Mouse (Mus musculus): Measurements from ENCODE around the gene Dytn.
"Not testable (repeated sequence)": the region's sequence is repeated elsewhere in the genome, so short reads cannot be mapped to it uniquely, and the experiment has no call there.

Dytn gene

DNA sequence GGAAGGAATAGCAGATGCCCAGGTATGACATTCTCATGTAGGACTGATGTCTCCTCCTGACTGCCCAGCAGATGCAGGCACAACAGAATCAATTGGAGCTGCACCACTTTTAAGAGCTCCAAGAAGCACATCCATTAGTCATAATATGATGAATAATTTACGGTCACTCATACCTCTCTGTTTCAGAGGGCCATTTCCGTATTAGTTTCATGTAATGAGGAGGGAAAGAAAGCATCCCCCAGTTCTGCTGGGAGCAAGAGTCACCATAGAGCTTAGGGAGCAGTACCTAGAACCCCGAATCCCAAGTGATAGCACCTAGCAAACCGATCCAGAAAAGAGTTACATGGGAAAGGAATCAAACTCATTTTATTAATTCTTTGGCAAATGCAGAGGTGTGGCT is at the start of gene Dytn:
TSS of gene Dytn (minus strand) at position 101 of the 400 bp plus-strand sequence.
- DNase-seq (ENCODE audit: low read depth): no peak

DNA sequence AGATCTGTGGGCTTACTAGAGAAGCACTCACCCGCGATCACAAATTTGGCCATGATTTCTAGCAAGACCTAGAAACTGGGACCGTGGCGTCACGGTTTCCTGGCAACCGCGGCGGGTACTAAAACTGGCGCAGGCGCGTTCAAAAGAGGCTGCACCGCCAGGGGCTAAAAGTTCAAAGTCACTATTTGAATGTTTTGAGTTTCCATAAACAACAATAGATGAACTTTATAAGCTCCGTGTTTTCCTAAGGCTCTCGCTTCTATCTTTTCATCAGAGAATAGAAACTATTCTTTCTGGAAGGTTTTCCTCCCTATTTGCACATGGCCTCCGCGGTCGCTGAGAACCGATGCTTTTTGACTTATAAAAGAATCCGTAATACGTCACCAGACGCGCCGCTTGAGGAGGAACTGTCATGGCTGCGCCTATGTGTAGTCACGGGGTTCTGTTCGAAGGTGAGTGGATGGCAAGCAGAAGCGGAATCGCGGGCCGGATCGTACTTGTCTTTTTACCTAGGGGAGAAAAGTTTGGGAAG is 43.6 kb upstream of the Dytn start, which contains the start of the genes Mdh1b and Fastkd2:
TSS of gene Mdh1b (minus strand) at position 79 of the 532 bp plus-strand sequence.
TSS of gene Fastkd2 (plus strand) at position 375 of the 532 bp plus-strand sequence.
- peak; percentile 90 for DNase-seq (ENCODE audit: low read depth)

DNA sequence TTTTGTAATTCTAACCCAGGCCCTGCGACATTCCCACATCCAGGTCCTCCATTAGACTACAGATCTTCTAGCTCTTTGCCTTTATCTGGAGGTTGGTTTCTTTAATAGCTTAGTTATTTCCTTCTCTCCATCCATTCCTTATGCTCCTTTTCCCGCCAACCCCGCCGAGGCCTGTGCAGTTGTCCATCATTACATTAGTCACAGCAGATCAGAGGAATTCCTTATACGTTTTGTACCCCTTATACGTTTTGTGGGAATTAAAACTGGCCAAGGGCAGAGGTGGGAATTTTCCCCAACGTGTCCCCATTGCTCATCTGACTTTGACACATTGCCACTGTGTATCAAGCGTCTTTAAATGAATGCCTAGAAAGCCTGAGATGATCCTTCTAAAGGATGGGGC is 43.1 kb upstream of the Dytn start:
- DNase-seq (ENCODE audit: low read depth): no peak

DNA sequence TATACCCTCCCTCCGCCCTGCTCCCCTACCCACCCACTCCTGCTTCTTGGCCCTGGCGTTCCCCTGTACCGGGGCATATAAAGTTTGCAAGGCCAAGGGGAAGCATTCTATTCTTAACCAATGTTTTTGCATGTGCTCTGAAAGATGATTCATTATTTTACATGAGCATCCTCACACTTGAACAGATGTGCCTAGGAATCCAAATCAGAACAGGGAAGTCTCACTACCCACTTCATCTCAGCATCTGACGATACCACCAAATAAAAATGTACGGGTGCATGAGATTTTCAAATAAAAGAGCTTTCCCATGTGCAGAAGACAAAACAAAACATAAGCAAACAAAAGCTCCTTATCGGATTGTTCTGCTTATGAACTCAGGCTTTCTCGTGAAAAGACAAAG is 33.4 kb upstream of the Dytn start:
- DNase-seq (ENCODE audit: low read depth): no peak

DNA sequence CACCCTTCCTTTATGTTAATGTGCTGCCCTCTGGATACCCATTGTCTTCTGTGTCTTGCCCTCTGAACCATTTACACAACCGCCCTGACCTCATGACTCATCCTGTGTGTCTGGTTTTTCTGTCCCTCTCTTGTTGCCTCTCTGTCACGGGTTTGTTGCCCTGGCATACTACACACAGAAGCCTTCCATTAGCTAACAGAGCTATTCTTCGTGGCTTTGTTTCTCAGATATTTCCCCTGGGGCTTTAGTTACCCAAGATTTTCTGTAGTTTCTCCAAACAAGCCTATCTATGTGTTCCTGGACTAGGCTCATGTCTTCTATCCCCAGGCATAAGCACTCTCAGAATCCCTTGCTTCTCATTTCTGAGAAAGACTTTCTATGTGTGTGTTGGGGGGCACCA is 22.1 kb upstream of the Dytn start:
- DNase-seq (ENCODE audit: low read depth): no peak

DNA sequence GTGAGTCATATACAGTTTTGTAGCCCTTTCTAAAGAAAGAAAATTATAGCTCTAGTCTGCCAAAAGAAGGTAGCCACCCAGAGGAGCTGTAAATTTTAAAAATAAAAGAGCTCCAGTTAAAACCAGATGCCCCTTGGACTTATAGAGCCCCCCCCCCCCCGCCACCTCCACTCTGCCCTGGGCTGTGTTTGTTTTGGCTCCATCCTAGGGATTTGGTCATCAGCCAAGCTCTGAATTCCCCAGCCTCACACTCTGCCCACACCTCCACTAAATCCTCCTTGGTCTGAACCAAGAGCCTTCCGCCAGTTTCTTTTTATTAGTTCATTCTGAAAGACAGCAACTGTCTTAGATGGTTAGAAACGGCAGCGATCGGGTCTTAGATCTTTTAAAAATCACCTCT is 19.0 kb upstream of the Dytn start:
- no peak for DNase-seq (ENCODE audit: low read depth)

DNA sequence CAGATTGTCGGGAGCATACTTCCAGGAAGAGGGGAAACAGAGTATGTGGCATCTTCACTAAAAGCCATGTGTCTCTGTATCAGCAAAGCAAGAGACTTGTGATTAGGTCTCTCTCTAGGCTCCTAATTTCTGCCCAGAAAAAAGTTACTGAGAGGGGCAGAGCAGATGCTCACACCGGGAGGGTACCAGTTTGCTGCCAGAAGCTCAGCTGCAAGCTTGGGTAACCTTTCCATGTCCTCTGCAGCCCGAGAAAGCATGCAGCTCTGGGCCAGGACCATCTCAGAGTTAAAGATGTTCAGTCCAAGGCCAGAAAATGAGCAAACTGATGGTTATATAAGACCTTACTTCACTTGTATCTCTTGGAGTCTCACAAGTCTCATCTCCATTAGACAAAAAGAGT is 10.1 kb upstream of the Dytn start:
- no peak for DNase-seq (ENCODE audit: low read depth)

DNA sequence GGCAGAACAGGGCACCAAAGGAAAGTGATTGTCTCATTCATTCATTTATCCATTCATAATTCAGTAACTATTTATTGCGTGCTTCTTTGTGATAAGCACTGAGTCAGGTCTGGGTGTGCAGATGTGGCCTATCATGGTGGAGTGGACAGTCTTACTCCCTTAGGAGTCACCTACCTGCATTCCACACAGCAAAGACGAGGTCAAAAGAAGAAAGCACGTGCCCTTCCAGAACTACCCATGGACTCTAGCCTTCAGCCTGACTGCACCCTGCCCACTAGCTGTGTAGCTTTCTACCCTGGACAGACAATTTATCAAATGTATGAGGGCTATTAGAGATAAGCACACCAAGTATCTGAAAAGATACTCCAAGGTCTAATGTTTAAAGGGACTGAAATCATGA is 10.8 kb downstream of the Dytn start:
- DNase-seq (ENCODE audit: low read depth): no peak

DNA sequence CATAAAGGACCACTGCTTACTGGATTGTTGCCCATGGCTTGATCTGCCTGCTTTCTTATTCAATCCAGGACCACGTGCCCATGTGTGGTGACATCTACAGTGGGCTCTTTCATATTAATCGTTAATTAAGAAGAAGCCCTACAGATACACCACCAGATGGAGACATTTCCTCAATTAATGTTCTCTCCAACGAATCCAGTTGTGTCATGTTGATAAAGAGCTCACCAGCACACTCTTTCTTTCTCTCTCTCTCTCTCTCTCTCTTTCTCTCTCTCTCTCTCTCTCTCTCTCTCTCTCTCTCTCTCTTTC is 17.9 kb downstream of the Dytn start:
- peak; percentile 51 for DNase-seq (ENCODE audit: low read depth)

DNA sequence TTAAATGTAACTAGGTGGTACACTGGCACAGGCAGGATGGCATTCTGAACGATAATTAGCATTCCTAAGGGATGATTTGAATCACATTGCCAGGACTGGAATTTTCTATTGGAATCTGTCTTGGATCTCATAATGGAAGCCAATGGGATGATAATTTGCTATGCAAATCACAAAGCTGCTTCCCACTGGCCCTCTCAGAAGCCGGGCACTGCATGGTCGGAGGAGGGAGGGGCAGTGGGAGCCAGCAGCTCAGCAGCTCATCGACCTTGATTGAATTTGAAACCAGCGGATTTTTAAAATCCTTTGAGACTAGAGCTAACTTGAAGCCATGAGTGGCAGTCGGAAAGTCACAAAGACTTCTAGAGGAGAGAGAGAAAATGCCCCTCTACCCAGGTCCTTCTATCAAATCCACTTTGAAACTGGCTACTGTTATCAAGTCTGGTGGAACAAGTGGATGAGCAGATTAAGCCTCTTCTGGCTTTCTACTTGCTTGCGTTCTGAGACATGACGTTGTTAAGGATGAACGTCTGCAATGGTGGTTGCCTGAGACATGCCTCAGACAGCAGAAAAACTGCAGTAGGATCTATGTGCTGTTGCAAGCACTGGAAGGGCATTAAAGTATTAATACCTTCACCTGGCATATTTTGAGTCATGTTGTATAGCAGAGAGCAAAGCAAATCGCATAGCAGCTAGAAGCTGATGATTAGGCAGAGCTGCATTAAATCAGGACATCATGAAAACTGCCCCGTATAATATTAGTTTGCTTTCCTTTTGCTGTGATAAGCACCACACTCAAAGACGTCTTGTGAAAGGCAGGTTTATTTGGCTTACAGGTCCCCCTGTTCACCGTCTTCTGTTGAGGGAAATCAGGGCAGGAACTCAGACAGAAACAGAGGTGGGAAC is 18.5 kb downstream of the Dytn start:
- DNase-seq (ENCODE audit: low read depth): no peak

DNA sequence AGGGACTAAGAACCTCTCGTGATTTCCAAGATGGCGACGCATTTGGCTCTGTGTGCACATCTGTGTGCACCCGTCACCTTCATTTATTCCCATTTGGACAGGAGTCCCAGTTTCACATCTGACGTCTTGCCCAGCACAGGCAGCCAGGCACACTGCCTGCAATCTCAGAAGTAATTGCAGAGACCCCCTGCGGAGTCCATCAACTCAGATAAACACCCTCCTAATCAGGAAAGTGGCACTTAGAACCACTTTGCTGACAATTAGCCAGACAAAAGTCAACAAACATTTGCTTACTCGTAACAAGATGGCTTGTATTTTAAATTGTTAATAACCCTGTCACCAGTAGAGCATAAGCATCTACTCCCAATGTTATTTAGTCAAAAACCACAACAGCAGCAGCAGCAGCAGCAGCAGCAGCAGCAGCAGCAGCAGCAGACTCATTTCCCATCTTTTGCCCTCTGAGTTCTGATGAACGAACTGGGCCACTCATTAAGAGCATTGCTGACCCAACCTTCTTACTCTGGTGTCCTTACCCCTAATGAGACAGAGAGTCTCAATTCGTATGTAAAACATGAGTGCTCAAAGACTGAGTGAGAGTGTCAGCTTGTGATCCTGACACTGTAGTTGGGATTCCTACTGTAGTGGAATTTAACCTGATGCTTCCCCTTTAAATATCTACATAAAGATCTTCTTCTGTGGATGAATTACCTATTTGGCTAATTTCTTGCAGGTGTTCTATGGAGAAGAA is 19.4 kb downstream of the Dytn start:
- no peak for DNase-seq (ENCODE audit: low read depth)

DNA sequence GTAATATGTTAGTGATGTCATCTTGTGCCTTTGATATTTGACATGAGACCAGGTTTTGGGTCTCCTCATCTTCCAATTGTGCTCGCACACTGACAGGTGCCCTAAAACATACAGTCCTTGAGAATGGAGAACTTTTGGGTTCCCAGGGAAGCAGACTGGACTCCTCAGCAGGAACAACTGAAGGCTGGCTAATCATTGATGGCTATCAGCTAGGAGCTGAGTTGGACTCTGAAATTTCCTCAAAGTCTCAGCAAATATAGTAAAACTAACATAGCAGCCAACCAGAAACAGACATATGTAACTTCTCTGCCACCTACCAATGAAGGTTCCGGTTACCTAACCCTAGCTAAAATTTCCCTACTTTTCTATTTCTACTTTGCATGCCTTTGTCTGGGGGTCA is 20.6 kb downstream of the Dytn start:
- no peak for DNase-seq (ENCODE audit: low read depth)

DNA sequence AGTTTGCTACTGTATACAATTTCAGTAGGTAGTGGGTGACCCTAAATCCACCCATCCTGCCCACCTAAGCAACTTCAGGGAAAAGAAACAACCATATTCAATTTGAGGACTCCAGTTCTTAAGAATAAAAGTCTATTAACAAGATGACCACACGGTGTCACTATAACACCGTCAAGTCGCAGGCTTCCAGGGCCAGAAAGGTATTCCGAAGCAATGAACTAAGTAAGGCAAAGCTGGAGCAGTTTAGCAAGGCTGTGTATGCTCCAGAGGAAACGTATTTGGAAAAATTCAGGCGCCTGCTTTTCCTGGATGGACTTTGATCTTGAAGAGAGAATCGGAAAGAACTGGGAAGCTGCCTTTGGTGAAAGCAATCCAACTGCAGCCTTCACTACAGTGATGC is 27.1 kb downstream of the Dytn start:
- DNase-seq (ENCODE audit: low read depth): peak; percentile 49

DNA sequence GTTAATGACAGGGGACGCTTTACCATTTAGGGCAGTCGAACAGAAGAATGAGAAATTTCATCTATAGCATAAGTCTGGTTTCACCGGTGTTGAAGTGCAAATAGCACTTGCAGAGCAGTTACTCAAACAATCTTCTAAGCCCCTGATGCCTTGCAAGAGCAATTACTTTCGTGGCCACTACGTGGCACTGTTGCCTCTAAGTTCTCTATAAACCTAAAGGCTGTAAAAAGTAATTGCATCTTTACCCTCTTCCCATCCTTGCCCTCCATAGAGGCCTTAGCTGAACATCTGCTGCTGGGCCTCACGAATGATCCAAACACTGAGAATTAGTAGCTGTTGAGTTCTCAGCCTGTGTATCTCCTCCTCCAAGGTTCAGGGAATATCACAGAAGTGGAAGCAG is 28.7 kb downstream of the Dytn start:
- DNase-seq (ENCODE audit: low read depth): peak; percentile 29

DNA sequence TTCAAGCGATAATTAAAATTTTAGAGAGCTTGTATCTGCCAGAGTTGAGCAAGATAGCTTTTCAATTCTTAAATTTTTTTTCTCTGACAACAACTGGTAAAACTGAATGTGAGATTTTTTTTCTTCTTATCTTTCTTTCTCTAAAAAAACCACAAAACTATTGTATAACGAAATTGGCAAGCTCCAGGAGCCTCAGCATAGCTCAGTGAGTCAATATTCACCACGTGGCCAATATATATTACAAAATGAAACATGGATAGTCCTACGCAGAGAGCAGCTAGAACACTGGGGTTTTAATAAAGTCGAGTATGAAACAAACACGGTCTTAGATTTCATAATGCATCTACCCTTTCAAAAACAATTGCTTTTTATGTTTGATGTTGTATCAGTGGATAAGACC is 46.8 kb downstream of the Dytn start:
- no peak for DNase-seq (ENCODE audit: low read depth)

DNA sequence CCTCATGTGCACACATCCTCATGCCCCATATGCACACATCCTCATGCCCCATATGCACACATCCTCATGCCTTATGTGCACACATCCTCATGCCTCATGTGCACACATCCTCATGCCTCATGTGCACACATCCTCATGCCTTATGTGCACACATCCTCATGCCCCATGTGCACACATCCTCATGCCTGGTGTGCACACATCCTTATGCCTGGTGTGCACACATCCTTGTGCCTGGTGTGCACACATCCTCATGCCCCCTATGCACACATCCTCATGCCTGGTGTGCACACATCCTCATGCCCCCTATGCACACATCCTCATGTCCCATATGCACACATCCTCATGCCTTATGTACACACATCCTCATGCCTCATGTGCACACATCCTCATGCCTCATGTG is 56.3 kb downstream of the Dytn start:
- not testable (repeated sequence) for DNase-seq (ENCODE audit: low read depth)

DNA sequence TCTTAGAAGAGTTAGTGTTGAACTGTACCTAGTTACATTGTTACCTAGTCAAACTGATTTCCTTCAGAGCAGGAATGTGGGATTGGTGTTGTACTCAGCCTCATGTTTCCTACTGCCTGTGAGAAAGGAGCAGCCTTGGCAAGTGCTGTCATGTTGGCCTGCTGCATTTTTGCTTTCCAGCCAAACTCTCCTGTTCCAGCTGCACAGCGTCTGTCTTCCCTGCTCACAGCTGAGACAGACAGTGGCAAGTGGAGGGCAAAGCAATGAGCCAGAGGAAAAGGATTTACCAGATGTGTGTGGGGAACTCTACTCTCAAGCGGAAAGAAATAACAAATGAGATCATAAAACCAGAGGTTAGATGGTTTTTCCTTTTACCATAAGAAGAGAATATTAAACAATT is 58.5 kb downstream of the Dytn start:
- peak; percentile 64 for DNase-seq (ENCODE audit: low read depth)

DNA sequence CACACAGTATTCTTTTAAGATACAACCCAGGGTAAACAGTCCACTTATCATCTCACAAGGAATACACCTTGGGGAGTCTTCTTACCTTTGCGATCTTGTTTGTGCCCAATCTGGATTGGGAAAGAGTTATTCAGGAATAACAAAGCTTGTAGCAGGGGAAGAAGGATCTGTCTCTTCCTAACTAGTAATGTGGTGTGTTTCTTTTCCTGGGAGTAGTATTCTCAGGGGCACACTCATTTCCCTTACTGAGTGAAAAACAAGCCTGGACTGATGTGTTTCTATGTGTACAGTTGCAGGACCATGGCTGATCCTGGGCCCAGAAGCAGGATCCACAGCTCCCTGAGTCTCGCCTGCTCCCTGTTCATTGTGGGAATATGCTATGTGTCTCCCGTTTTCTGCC is 71.1 kb downstream of the Dytn start, which contains the start of gene Gm39653:
TSS of gene Gm39653 (plus strand) at position 301 of the 400 bp plus-strand sequence.
- no peak for DNase-seq (ENCODE audit: low read depth)

DNA sequence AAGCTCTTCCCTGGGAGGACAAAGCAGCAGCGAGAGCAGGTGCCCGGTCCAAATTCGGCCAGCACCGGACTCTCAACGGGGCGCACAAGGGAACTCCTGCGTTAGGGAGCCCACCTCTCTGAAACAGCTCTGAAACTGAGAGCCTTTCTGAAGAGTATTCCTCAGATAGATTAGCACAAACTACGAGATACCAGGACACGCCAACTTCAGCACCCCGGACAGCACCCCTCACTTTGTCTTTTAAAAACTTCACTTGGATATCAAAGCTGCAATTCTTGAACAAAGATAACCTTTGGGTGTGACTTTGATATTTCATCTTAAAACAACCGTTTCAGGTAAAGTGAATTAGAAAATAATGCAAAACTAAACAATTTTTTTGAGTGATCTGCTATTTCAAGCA is 72.1 kb downstream of the Dytn start:
- peak; percentile 3 for DNase-seq (ENCODE audit: low read depth)

DNA sequence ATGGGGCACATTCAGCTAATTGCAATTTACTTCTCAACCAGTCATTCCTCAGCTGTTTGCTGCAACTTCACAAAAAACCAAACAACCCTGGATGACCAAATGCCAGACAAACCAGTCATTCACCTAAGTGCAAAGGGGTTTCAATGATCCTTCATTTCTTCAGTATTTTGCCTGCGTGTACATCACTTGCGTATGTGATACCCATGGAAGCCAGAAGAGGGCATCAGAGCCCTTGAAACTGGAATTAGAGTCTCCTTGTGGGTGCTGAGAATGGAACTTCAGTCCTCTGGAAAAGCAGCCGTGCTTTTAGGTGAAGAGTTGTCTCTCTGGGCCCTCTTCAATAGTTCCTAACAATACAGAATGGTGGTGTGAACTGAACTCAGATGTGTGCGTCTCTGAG is 77.1 kb downstream of the Dytn start:
- no peak for DNase-seq (ENCODE audit: low read depth)

DNA sequence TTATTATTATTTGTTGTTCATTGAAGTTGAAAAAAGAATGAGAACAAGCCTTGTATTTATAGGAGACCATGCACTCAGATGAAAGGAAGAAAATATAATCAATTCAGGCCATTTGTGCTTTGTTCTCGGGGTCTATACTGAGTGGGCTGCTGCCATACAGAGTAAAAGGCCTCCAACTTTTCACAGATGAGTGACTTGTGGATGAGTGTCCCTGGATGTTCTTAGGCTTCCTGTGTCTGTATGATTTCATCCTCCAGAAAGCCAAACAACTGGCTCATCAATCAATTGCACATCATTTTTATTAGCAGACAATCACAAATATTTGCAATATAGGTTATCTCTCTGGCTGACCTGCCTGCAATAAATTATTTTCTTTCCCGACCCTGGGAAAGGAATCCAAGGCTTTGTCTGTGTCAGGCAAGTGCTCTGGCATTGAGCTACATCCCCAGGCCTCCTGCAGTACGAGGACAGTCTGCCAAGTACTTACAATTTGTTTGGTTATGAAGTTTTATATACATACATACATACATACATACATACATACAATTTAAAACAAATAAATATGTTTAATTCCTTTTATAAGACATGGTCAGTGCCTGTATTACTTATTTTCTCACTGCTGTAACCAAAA is 82.7 kb downstream of the Dytn start:
- DNase-seq (ENCODE audit: low read depth): no peak

DNA sequence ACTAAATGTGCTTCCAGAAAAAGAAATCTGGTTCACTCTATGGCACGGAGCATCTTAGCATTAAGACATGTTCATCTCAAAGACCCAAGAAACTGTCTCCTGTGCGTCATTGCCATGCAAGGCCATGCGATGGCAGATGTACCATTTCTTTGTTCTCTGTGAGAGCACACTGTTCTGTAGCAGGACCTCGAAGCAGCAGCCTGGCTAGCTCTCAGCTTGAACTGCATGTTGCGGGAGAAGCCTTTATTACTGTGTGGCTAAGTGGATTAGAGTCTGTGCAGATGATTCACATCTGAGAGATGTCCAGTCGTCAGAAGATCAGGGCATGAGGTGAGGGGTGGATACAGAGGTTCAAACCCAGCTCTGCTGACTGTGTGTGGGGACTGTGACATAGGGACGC is 99.9 kb downstream of the Dytn start:
- no peak for DNase-seq (ENCODE audit: low read depth)

DNA sequence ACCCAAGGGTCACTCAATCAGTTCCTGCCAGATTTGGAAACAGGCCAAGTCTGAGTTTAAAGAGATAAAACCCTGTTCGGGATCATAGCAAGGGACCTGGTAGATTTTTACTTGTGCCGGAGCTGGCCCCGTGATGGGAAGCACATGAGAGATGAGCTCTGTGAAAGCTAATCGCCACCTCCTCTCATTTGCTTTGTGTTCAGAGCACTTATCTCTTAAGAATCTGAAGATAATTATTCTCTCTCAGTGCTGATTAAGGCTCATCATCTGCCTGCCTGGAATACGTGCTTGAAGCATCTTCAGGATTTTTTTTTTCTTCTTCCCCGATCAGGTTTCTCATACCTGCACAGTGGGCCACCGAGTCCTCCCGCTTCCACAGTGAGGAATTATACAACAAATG is 107.6 kb downstream of the Dytn start:
- no peak for DNase-seq (ENCODE audit: low read depth)

Measured in fibroblast of lung, adult 2 months (primary cell).